Mouse (Mus musculus) thymus, postnatal 10 days (tissue): ENCODE data around the gene Nufip2.
"Not testable (repeated sequence)": the region's sequence is repeated elsewhere in the genome, so short reads cannot be mapped to it uniquely, and the experiment has no call there.

Experiments
- DNase-seq, 2 experiments: peaks; one replicate each; pipeline ENCODE4 v3.0.0; 2021; ENCODE audit warnings: low spot score in 2 of 2

The Nufip2 gene

DNA sequence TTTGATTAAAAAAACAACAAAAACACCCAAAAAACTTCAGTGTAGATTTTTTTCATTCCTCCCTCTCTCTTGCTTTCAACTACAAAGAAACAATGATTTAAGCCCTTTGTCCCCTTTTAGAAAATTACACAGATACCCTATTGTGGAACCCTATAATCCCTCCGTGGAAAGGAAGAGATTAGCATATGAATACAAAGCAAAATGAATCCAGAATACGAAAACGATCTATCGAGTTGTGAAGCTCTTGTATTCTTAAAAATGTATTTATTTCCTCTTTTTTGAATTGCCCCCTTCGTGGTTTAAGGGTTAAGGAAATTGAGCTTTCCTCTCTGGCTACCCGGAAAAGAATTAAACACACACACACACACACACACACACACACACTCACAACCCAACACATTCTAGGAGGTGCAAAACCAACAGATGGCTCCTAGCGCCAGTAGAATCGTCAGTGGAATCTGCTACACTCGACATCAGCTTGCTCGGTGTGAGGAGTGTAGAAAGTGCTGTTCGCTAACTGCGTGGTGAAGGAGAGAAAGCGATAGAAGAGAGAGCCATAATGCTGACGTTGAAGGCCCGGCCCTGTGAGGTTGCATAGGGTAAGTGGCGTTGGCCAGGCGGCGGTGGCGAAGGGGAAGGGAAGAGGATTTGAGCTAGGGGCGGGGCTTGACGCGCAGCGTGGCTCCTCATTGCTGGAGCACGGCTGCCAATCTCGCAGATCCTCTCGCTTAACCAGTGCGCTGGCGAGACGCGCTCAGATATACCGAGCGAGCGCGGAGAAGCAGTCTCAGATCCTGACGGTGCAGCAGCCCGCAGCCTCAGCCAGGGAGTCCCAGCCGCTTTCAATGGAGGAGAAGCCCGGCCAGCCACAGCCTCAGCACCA is at the start of gene Nufip2:
Gene Nufip2, plus strand, starts transcription at position 773 of the 883 bp plus-strand sequence.
- DNase-seq: peak; percentile 99

GRCm38 (mm10) chr11:77641390-77641789 is 44.6 kb upstream of the Nufip2 start:
- no peak for DNase-seq

- DNase-seq: no peak
Measured at GRCm38 (mm10) chr11:77645481-77645880, 40.5 kb upstream of the Nufip2 start.

- no peak for DNase-seq
Measured at GRCm38 (mm10) chr11:77648878-77649277, 37.1 kb upstream of the Nufip2 start.

DNA sequence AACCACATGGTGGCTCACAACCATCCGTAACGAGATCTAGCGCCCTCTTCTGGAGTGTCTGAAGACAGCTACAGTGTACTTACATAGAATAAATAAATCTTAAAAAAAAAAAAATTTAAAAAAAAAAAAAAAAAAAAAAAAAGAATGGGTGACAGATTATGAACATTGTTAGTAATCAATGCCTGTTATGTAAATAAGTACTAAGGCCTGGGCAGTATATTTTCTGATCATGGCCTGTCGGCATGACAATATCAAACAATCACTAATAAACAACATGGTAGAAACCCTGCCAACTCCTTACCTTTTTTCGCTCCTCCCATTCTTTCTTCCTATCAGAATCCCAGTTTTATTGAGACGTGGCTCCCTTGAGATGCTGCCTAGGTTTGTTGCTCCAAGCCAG is 33.5 kb upstream of the Nufip2 start:
- no peak for DNase-seq

- not testable (repeated sequence) for DNase-seq
Measured at GRCm38 (mm10) chr11:77653406-77654190, 32.4 kb upstream of the Nufip2 start.

DNA sequence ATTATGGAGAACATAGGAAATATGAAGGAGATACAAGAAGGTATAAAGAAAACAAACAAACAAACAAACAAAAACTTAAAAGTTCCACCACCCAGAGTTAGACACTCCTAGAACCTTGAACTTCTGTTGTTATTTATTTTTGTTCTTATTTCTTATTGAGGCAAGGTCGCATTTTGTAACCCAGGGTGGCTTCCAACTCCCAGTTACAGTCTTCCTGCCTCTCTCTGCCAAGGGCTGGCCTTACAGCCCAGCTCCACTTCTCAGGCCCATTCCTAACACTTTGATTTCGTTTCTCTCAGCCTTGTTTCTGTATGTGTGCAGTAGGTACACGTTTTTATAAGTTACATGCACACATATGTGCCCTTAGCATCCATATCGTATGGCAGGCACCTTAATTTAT is 26.0 kb upstream of the Nufip2 start:
- DNase-seq: no peak

GRCm38 (mm10) chr11:77663639-77664038 is 22.3 kb upstream of the Nufip2 start:
- DNase-seq: no peak

DNA sequence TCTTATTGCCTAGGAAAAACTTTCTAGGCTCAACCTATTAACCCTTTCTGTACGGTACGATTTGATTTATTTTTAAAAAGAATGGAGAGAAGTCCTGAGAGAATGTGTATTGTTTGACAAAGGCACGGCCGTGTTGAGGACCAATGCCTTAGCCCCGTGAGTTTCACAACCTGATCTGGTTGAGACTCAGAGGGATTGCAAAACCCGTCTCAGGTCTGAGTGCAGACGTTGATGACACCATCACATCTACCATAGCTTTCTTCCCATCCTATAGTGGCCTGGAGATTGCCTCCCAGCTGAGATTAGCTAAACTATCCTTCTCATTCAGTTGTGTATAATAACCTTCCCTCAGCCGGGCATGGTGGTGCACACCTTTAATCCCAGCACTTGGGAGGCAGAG is 21.9 kb upstream of the Nufip2 start:
- no peak for DNase-seq

GRCm38 (mm10) chr11:77665384-77665783 is 20.6 kb upstream of the Nufip2 start:
- not testable (repeated sequence) for DNase-seq

- not testable (repeated sequence) for DNase-seq
Measured at GRCm38 (mm10) chr11:77666766-77667165, 19.2 kb upstream of the Nufip2 start.

DNA sequence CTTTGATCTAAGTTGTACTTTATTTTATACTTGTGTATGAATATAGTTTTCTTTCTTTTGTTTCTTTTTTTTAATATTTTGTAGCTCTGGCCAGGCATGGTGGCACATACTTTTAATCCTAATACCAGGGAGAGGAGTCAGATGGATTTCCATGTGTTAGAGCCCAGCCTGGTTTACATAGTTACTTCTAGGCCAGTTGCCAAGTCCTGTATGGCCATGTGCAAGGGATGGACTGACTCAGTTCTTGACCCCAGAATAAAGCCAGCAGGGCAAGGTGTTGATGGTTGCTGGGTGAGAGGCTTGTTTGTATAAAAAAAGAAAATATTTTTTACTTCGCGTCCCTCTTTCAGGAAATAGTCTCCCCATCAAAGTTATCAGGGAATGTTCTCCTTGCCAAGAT is 13.2 kb upstream of the Nufip2 start:
- DNase-seq: no peak

GRCm38 (mm10) chr11:77673428-77673991 is 12.4 kb upstream of the Nufip2 start:
- peak in 1 of 2 experiments; percentile 8 for DNase-seq

DNA sequence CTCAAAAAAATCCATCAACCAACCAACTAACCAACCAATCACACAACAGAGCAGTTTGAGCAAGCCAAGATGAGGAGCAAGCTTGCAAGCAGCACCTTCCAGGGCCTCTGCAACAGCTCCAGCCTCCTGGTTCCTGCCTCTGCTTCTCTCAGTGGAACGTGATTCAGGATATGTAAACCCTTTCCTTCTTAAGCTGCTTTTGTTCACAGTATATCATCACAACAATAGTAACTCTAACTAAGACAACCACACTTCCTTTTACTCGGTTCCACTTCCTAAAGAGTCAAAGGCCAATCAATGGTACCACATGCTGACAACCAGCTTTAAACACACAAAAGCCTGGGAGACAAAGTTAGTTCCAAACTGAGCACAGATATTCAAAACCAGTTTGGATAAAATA is 5.9 kb upstream of the Nufip2 start:
- DNase-seq: no peak

DNA sequence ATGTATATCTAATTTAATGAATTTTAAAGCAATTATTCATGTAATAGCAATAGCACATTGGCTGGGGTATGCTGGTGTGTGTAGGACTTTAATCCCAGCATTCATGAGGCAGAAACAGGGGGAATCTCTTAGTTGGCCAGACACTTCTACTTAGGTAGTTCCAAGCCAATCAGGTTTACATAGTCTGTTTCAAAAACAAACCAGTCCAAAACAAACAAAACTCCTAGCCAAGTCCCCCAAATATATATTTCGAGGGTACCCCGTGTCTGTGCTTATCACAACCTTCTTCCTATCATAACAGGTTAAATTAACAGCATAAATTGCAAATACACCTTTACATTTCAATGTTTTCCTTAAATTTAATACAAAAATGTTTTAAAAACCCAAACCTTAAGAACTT is 1.1 kb upstream of the Nufip2 start:
- no peak for DNase-seq

GRCm38 (mm10) chr11:77686346-77686840 is 438 bp downstream of the Nufip2 start:
- DNase-seq: peak in 1 of 2 experiments; percentile 41

DNA sequence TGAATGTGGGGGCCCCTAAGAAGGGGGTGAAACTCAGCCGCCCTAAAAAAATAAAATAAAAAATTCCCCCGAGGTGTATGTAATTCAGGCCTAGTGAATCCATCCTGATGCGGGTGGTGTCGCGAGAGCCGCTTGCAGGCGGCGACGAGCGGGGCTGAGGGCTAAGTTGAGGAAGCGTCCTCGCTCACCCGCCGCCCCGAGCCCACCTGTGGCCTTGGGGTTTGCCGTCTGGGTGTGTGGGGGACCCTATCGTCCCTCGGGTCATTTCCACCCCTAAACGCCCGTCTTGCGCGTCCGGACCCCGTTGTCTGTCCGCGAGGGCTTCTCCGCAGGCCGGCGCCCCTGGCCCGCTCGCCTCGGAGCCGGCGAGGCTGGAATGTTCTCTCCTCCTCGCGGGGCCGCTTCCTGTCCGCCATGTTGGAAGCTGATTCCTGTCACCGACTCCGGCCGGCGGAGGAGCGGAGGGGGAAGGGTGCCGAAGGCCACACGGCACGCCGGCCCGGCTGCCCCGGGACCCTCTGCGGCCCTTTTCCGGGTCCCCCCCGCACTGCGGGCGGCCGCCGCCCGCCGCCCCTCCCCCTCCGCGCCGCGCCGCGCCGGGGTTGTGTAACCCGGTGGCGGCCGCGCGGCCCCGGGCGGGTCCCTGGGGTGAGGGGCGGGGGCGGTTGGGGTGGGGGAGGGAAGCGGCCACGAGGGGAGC is 1.0 kb downstream of the Nufip2 start:
- peak; percentile 44 to 60 for DNase-seq

- peak; percentile 22 to 41 for DNase-seq
Measured at GRCm38 (mm10) chr11:77687541-77688131, 1.7 kb downstream of the Nufip2 start.

DNA sequence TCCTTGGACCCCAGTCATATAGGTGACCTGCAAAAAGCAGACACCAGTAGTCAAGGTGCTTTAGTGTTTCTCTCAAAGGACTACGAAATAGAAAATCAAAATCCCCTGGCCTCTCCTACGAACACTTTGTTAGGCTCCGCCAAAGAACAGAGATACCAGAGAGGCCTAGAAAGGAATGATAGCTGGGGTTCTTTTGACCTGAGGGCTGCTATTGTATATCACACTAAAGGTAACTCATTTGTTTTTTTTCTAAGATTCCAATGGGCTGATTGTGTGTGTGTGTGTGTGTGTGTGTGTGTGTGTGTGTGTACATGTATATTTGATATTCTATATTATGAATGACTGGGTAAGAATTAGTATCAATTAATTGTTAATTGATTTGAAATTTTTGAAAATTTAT is 7.1 kb downstream of the Nufip2 start:
- no peak for DNase-seq

DNA sequence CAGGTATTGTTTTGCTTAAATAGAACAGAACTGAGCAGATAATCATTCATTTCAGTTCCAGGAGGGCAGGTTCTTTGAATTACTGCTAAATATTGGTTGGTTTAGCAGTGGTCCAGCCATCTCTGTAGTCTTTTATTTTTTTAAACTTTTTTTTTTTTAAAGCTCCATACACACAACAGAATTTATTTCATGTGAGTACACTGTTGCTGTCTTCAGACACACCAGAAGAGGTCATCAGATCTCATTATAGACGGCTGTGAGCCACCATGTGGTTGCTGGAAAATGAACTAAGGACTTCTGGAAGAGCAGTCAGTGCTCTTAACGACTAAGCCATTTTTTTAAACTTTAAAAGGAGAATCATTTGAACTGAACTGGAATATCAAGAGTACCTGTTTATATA is 11.3 kb downstream of the Nufip2 start:
- DNase-seq: no peak

GRCm38 (mm10) chr11:77705920-77706319 is 20.0 kb downstream of the Nufip2 start:
- DNase-seq: no peak
